ENCODE assay signal across 8 mouse cellular contexts in genomic region chr8:10414684-10415212, GRCm38 (mm10).
A peak's percentile ranks its signal among the peaks of the same experiment; 100 is the strongest.
DNase-seq lines count a peak whose midpoint lies in the region; ATAC-seq and TF ChIP-seq lines count a peak whose summit lies in the region.

No protein-coding gene starts in this region.

- no peaks in the 10 kb centered on the region for H3K9me3 ChIP-seq in hindbrain, embryonic 10.5 days
- no peaks in the 10 kb centered on the region for H3K9me3 ChIP-seq in hindbrain, embryonic 12.5 days (replicated peaks)
- H3K9me3 ChIP-seq in limb, embryonic 10.5 days (replicated peaks), result no peaks in the 10 kb centered on the region

- no peak overlapping the region for H3K9ac ChIP-seq in hindbrain, embryonic 12.5 days

- no peaks in the 10 kb centered on the region for H3K27me3 ChIP-seq in hindbrain, embryonic 10.5 days (ENCODE audit: insufficient read depth, poor library complexity, severe bottlenecking)
- no peaks in the 10 kb centered on the region; the same call in 1 of the 2 replicates for H3K27me3 ChIP-seq in hindbrain, embryonic 12.5 days
- H3K27me3 ChIP-seq in cerebellum, adult 2 months (ENCODE audit: control insufficient read depth, insufficient read depth, low read length), result no peaks in the 10 kb centered on the region
- H3K27me3 ChIP-seq in kidney, adult 2 months (replicated peaks; ENCODE audit: control insufficient read depth, insufficient read depth, low read length), result no peaks in the 10 kb centered on the region
- no peaks in the 10 kb centered on the region for H3K27me3 ChIP-seq in limb, embryonic 10.5 days (ENCODE audit: low read depth, poor library complexity, severe bottlenecking)

- no peak overlapping the region for H3K27ac ChIP-seq in hindbrain, embryonic 10.5 days
- H3K27ac ChIP-seq in hindbrain, embryonic 12.5 days, result no peak overlapping the region
- no peak overlapping the region for H3K27ac ChIP-seq in cerebellum, adult 2 months (ENCODE audit: insufficient read depth, low read length)
- H3K27ac ChIP-seq in kidney, adult 2 months (ENCODE audit: insufficient read depth, low read depth, low read length), result no peak overlapping the region
- no peak overlapping the region for H3K27ac ChIP-seq in limb, embryonic 10.5 days

- peak; percentile 78 for DNase-seq in hindbrain, embryonic 10.5 days (ENCODE audit: low spot score)
- peak; percentile 26 to 65 for DNase-seq in cerebellum, adult 2 months
- DNase-seq in kidney, adult 2 months, result peak; percentile 76
- peak; percentile 86 for DNase-seq in limb, embryonic 10.5 days (ENCODE audit: low spot score)
- DNase-seq in naive thymus-derived CD4-positive, alpha-beta T cell, adult 2 months (ENCODE audit: low read depth), result peak; percentile 33
- DNase-seq in testis, postnatal 10 days (ENCODE audit: low spot score), result peak; percentile 86

- 31% methylated on average over 6 of the region's 6 CpGs for WGBS in hindbrain, embryonic 10.5 days
- WGBS in hindbrain, embryonic 12.5 days, result 26% methylated on average over 6 of the region's 6 CpGs
- 26% methylated on average over 6 of the region's 6 CpGs for WGBS in cerebellum, adult 2 months
- 24% methylated on average over 6 of the region's 6 CpGs for WGBS in kidney, adult 2 months
- 27% methylated on average over 6 of the region's 6 CpGs for WGBS in limb, embryonic 10.5 days

- no peak for TF ChIP-seq POLR2A in cerebellum, adult 2 months (IDR thresholded peaks at IDR 0.05; ENCODE audit: borderline replicate concordance, insufficient read depth, low read length)
- no peak for TF ChIP-seq POLR2A in kidney, adult 2 months (IDR thresholded peaks at IDR 0.05; ENCODE audit: low read depth, low read length)

- ATAC-seq in hindbrain, embryonic 12.5 days (ENCODE audit: low FRiP score), result no peak; the same call in 1 of the 2 replicates
- peak; percentile 69 for ATAC-seq in frontal cortex, adult (ENCODE audit: low TSS enrichment)

- H3K4me1 ChIP-seq in hindbrain, embryonic 10.5 days (replicated peaks), result peaks cover 11% of the 10 kb centered on the region
- H3K4me1 ChIP-seq in hindbrain, embryonic 12.5 days, result peaks cover 13% of the 10 kb centered on the region
- no peaks in the 10 kb centered on the region for H3K4me1 ChIP-seq in cerebellum, adult 2 months (ENCODE audit: control insufficient read depth, insufficient read depth, low read length)
- H3K4me1 ChIP-seq in kidney, adult 2 months (ENCODE audit: control insufficient read depth, insufficient read depth, low read length), result peaks cover 3% of the 10 kb centered on the region; the same call in 1 of the 2 replicates
- 0 out of 2 replicates have a peak, but pooled peaks cover 4% of the 10 kb centered on the region for H3K4me1 ChIP-seq in limb, embryonic 10.5 days

- no peak overlapping the region for H3K4me2 ChIP-seq in hindbrain, embryonic 12.5 days (replicated peaks)

- peak; percentile 83 for TF ChIP-seq CTCF in cerebellum, adult 2 months (IDR thresholded peaks at IDR 0.05; ENCODE audit: borderline replicate concordance, insufficient read depth, low read depth, low read length)
- TF ChIP-seq CTCF in kidney, adult 2 months (conservative IDR thresholded peaks at IDR 0.05; ENCODE audit: insufficient read depth, insufficient read length, low read depth, low read length), result peak; percentile 92

- no peaks in the 10 kb centered on the region for H3K36me3 ChIP-seq in hindbrain, embryonic 10.5 days
- no peaks in the 10 kb centered on the region for H3K36me3 ChIP-seq in hindbrain, embryonic 12.5 days
- no peaks in the 10 kb centered on the region for H3K36me3 ChIP-seq in kidney, adult 2 months (ENCODE audit: control insufficient read depth, insufficient read depth, low read length)
- no peaks in the 10 kb centered on the region for H3K36me3 ChIP-seq in limb, embryonic 10.5 days

- H3K4me3 ChIP-seq in hindbrain, embryonic 10.5 days, result no peak overlapping the region
- H3K4me3 ChIP-seq in hindbrain, embryonic 12.5 days, result no peak overlapping the region
- H3K4me3 ChIP-seq in cerebellum, adult 2 months (replicated peaks; ENCODE audit: insufficient read depth, low read depth, low read length), result no peak overlapping the region
- H3K4me3 ChIP-seq in kidney, adult 2 months (ENCODE audit: insufficient read depth, low read depth, low read length), result no peak overlapping the region
- no peak overlapping the region for H3K4me3 ChIP-seq in limb, embryonic 10.5 days

Comparison
In these comparisons a context has a peak if more than half of its experiments do, and no peak if none do; other contexts are left out.
1. DNase-seq: peak in every context shown above with its lines; median percentile 86 in limb, embryonic 10.5 days; 86 in testis, postnatal 10 days; 78 in hindbrain, embryonic 10.5 days; 76 in kidney, adult 2 months; 46 in cerebellum, adult 2 months; 33 in naive thymus-derived CD4-positive, alpha-beta T cell, adult 2 months.